Comparison of ENCODE assay signal across 20 mouse cellular contexts in genomic region chr9:120743455-120743854, GRCm38 (mm10).
A peak's percentile ranks its signal among the peaks of the same experiment; 100 is the strongest.
DNase-seq lines count a peak whose midpoint lies in the region; ATAC-seq and TF ChIP-seq lines count a peak whose summit lies in the region.
"Had no signal": no experiment of that assay in that cellular context is flagged by ENCODE, and none has a peak within 500 bp of the region (broad histone marks: within the 10 kb centered on the region; RNA-seq: fewer than 3 reads in every experiment).

No protein-coding gene starts in this region.

- H3K4me1 ChIP-seq in embryonic facial prominence, embryonic 13.5 days, result peaks cover 20% of the 10 kb centered on the region
- peaks cover 43% of the 10 kb centered on the region for H3K4me1 ChIP-seq in embryonic facial prominence, embryonic 10.5 days
- H3K4me1 ChIP-seq in heart, postnatal 0 days (ENCODE audit: control insufficient read depth, insufficient read depth), result peaks cover 21% of the 10 kb centered on the region
- H3K4me1 ChIP-seq in heart, embryonic 11.5 days (ENCODE audit: control insufficient read depth, insufficient read depth, low read length), result peaks cover 23% of the 10 kb centered on the region
- peaks cover 20% of the 10 kb centered on the region for H3K4me1 ChIP-seq in kidney, embryonic 16.5 days (ENCODE audit: insufficient read depth, low read length)
- H3K4me1 ChIP-seq in liver, embryonic 12.5 days, result peaks cover 13% of the 10 kb centered on the region

- H3K27me3 ChIP-seq in embryonic facial prominence, embryonic 13.5 days, result no peaks in the 10 kb centered on the region
- no peaks in the 10 kb centered on the region for H3K27me3 ChIP-seq in embryonic facial prominence, embryonic 10.5 days (replicated peaks; ENCODE audit: low read depth, poor library complexity, severe bottlenecking)
- H3K27me3 ChIP-seq in heart, postnatal 0 days (ENCODE audit: control insufficient read depth, insufficient read depth, low read length), result no peaks in the 10 kb centered on the region
- H3K27me3 ChIP-seq in heart, embryonic 11.5 days (ENCODE audit: control insufficient read depth, insufficient read depth, low read length), result no peaks in the 10 kb centered on the region
- no peaks in the 10 kb centered on the region for H3K27me3 ChIP-seq in kidney, embryonic 16.5 days (ENCODE audit: insufficient read depth, low read length)
- no peaks in the 10 kb centered on the region for H3K27me3 ChIP-seq in liver, embryonic 12.5 days (replicated peaks)
- H3K27me3 ChIP-seq: forebrain, embryonic 12.5 days; hindbrain, embryonic 12.5 days; neural tube, embryonic 15.5 days had no signal

- no peaks in the 10 kb centered on the region for H3K9me3 ChIP-seq in embryonic facial prominence, embryonic 13.5 days
- no peaks in the 10 kb centered on the region for H3K9me3 ChIP-seq in embryonic facial prominence, embryonic 10.5 days
- no peaks in the 10 kb centered on the region for H3K9me3 ChIP-seq in heart, postnatal 0 days (replicated peaks; ENCODE audit: control insufficient read depth, low read length)
- H3K9me3 ChIP-seq in heart, embryonic 11.5 days (replicated peaks; ENCODE audit: control insufficient read depth, low read length), result no peaks in the 10 kb centered on the region
- no peaks in the 10 kb centered on the region for H3K9me3 ChIP-seq in kidney, embryonic 16.5 days (ENCODE audit: low read length)
- no peaks in the 10 kb centered on the region for H3K9me3 ChIP-seq in liver, embryonic 12.5 days (replicated peaks)
- H3K9me3 ChIP-seq: forebrain, embryonic 12.5 days; hindbrain, embryonic 12.5 days; limb, embryonic 10.5 days; midbrain, embryonic 12.5 days; neural tube, embryonic 15.5 days had no signal

- H3K36me3 ChIP-seq in embryonic facial prominence, embryonic 13.5 days, result no peaks in the 10 kb centered on the region
- H3K36me3 ChIP-seq in embryonic facial prominence, embryonic 10.5 days (replicated peaks), result no peaks in the 10 kb centered on the region
- H3K36me3 ChIP-seq in heart, postnatal 0 days (replicated peaks; ENCODE audit: control insufficient read depth, insufficient read depth, low read length), result no peaks in the 10 kb centered on the region
- H3K36me3 ChIP-seq in heart, embryonic 11.5 days (ENCODE audit: control insufficient read depth, insufficient read depth, low read length), result no peaks in the 10 kb centered on the region
- no peaks in the 10 kb centered on the region for H3K36me3 ChIP-seq in kidney, embryonic 16.5 days (ENCODE audit: insufficient read depth, low read length)
- no peaks in the 10 kb centered on the region for H3K36me3 ChIP-seq in liver, embryonic 12.5 days
- H3K36me3 ChIP-seq: forebrain, embryonic 12.5 days; hindbrain, embryonic 12.5 days; limb, embryonic 10.5 days; midbrain, embryonic 12.5 days; neural tube, embryonic 15.5 days had no signal

- no peak for ATAC-seq in embryonic facial prominence, embryonic 13.5 days (ENCODE audit: insufficient number of reproducible peaks, insufficient read depth, low FRiP score, low TSS enrichment, low read depth)
- ATAC-seq in heart, postnatal 0 days (ENCODE audit: insufficient read depth, low read depth), result no peak
- no peak for ATAC-seq in heart, embryonic 11.5 days (replicated peaks; ENCODE audit: insufficient number of reproducible peaks, low FRiP score, low TSS enrichment)
- ATAC-seq in kidney, embryonic 16.5 days (ENCODE audit: low FRiP score, low TSS enrichment), result no peak
- ATAC-seq in liver, embryonic 12.5 days, result no peak

- no peak for TF ChIP-seq EP300 in heart, postnatal 0 days (IDR thresholded peaks at IDR 0.05; ENCODE audit: low read depth)

- 0 out of 2 replicates have a peak overlapping the region, but pooled peaks have one; percentile 24 for H3K27ac ChIP-seq in embryonic facial prominence, embryonic 13.5 days
- H3K27ac ChIP-seq in embryonic facial prominence, embryonic 10.5 days (replicated peaks), result no peak overlapping the region
- no peak overlapping the region for H3K27ac ChIP-seq in heart, postnatal 0 days (ENCODE audit: low read depth)
- H3K27ac ChIP-seq in heart, embryonic 11.5 days (ENCODE audit: low read depth, low read length), result no peak overlapping the region
- H3K27ac ChIP-seq in kidney, embryonic 16.5 days (ENCODE audit: low read length), result no peak overlapping the region
- no peak overlapping the region for H3K27ac ChIP-seq in liver, embryonic 12.5 days
- H3K27ac ChIP-seq: forebrain, embryonic 12.5 days; hindbrain, embryonic 12.5 days; limb, embryonic 10.5 days; midbrain, embryonic 12.5 days; neural tube, embryonic 15.5 days; stomach, postnatal 0 days had no signal

- no peak overlapping the region for H3K4me2 ChIP-seq in embryonic facial prominence, embryonic 13.5 days
- H3K4me2 ChIP-seq in heart, postnatal 0 days (ENCODE audit: low read depth, low read length), result no peak overlapping the region
- no peak overlapping the region for H3K4me2 ChIP-seq in heart, embryonic 11.5 days
- no peak overlapping the region for H3K4me2 ChIP-seq in kidney, embryonic 16.5 days (replicated peaks; ENCODE audit: low read depth, low read length)
- no peak overlapping the region for H3K4me2 ChIP-seq in liver, embryonic 12.5 days
- H3K4me2 ChIP-seq: forebrain, embryonic 12.5 days; hindbrain, embryonic 12.5 days; midbrain, embryonic 12.5 days; neural tube, embryonic 15.5 days had no signal

- no peak overlapping the region for H3K9ac ChIP-seq in embryonic facial prominence, embryonic 13.5 days
- H3K9ac ChIP-seq in heart, postnatal 0 days (replicated peaks; ENCODE audit: low read depth, low read length), result no peak overlapping the region
- no peak overlapping the region for H3K9ac ChIP-seq in heart, embryonic 11.5 days (ENCODE audit: low read depth, low read length)
- H3K9ac ChIP-seq in kidney, embryonic 16.5 days (replicated peaks; ENCODE audit: low read length), result no peak overlapping the region
- H3K9ac ChIP-seq in liver, embryonic 12.5 days, result no peak overlapping the region
- H3K9ac ChIP-seq: forebrain, embryonic 12.5 days; hindbrain, embryonic 12.5 days; midbrain, embryonic 12.5 days; neural tube, embryonic 15.5 days had no signal

- DNase-seq in embryonic facial prominence, embryonic 10.5 days (ENCODE audit: low spot score), result no peak
- peak; percentile 31 for DNase-seq in heart, postnatal 0 days (ENCODE audit: low spot score)
- DNase-seq in kidney, postnatal 14 days, result peak; percentile 34
- DNase-seq in lung, postnatal 25 days (ENCODE audit: low spot score), result peak; percentile 66
- DNase-seq: adrenal gland, postnatal 14 days; cerebellum, adult 9-10 months; gastrocnemius, postnatal 36 days; liver; thymus, adult 2 months; thymus, postnatal 4 days had no signal

- TF ChIP-seq CTCF in heart, postnatal 0 days (IDR thresholded peaks at IDR 0.05; ENCODE audit: low read depth), result no peak

- whole genome bisulfite sequencing in embryonic facial prominence, embryonic 13.5 days, result 81% methylated on average over 9 of the region's 9 CpGs
- 83% methylated on average over 9 of the region's 9 CpGs for WGBS in embryonic facial prominence, embryonic 10.5 days
- 53% methylated on average over 9 of the region's 9 CpGs for WGBS in heart, postnatal 0 days
- 52% methylated on average over 9 of the region's 9 CpGs for WGBS in heart, embryonic 11.5 days (ENCODE audit: insufficient replicate concordance)
- WGBS in kidney, embryonic 16.5 days, result 64% methylated on average over 9 of the region's 9 CpGs
- 57% methylated on average over 9 of the region's 9 CpGs for WGBS in liver, embryonic 12.5 days (ENCODE audit: insufficient replicate concordance)

- no peak overlapping the region for H3K4me3 ChIP-seq in embryonic facial prominence, embryonic 13.5 days
- H3K4me3 ChIP-seq in embryonic facial prominence, embryonic 10.5 days, result no peak overlapping the region
- no peak overlapping the region for H3K4me3 ChIP-seq in heart, postnatal 0 days (ENCODE audit: low read depth, low read length)
- no peak overlapping the region for H3K4me3 ChIP-seq in heart, embryonic 11.5 days (ENCODE audit: low read depth, low read length)
- H3K4me3 ChIP-seq in kidney, embryonic 16.5 days (ENCODE audit: low read length), result no peak overlapping the region
- no peak overlapping the region for H3K4me3 ChIP-seq in liver, embryonic 12.5 days
- H3K4me3 ChIP-seq: forebrain, embryonic 12.5 days; hindbrain, embryonic 12.5 days; limb, embryonic 10.5 days; midbrain, embryonic 12.5 days; neural tube, embryonic 15.5 days had no signal
